Comparison of ENCODE assay signal across 19 mouse cellular contexts in the genomic region with DNA sequence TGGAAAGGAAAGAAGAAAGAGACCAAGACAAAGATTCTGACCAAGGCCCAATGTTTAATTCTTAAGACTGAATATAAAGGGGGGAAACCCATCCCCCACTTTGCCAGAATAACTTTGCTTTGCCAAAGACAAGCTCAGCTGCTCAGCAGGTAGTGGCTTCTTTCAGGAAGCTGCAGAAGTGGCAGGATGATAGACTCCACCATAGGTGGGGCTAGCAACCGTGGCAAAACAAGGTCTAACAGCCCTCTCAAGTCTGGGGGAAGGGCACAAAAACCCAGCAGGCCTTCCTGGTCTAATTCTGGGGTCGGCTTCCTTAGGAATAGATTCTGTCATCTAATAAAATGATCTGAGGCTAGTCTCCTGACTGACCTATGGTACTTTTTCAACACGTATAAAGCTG. TPM values are rescaled to one million over a fixed set of nuclear protein-coding genes. Genes with fewer than 3 reads are reported as not detected.
"Had no signal": no experiment of that assay in that cellular context is flagged by ENCODE, and none has a peak within 500 bp of the region (broad histone marks: within the 10 kb centered on the region; RNA-seq: fewer than 3 reads in every experiment).

No protein-coding gene starts in this region.

- H3K27ac ChIP-seq: liver, embryonic 14.5 days; midbrain, embryonic 10.5 days; midbrain, embryonic 12.5 days; neural tube, embryonic 12.5 days; stomach, embryonic 15.5 days; stomach, postnatal 0 days had no signal

- H3K27me3 ChIP-seq: midbrain, embryonic 12.5 days; neural tube, embryonic 12.5 days; stomach, embryonic 15.5 days had no signal

- H3K36me3 ChIP-seq: midbrain, embryonic 10.5 days; midbrain, embryonic 12.5 days; neural tube, embryonic 12.5 days; stomach, embryonic 15.5 days had no signal

- DNase-seq: lung, adult 18-20 months; lung, embryonic 14.5 days; lung, postnatal 10 days; lung, postnatal 4 days; midbrain, embryonic 14.5 days; right cerebral cortex, postnatal 14 days; thymus, postnatal 4 days had no signal

- H3K4me3 ChIP-seq: midbrain, embryonic 10.5 days; midbrain, embryonic 12.5 days; myocyte; neural tube, embryonic 12.5 days; stomach, embryonic 15.5 days had no signal

RNA-seq across cellular contexts. Expression of a gene that starts 26.0 kb away (rescaled TPM):
- polyA plus RNA-seq: liver, embryonic 16.5 days; lung, embryonic 14.5 days; lung, embryonic 16.5 days; midbrain, embryonic 10.5 days; midbrain, embryonic 12.5 days; midbrain, embryonic 14.5 days; midbrain, embryonic 16.5 days; myocyte; neural tube, embryonic 12.5 days; neural tube, embryonic 14.5 days; spleen, adult 2 months; stomach, embryonic 15.5 days; stomach, postnatal 0 days had no signal
